Mouse (Mus musculus) gastrocnemius, postnatal 10 days (tissue): ENCODE results near the gene Chat. TPM values are rescaled to one million over a fixed set of nuclear protein-coding genes. Genes with fewer than 3 reads are reported as not detected.

ENCODE experiments used
- DNase-seq: peaks from one replicate; pipeline ENCODE4 v3.0.0; 2021; ENCODE audit warnings: mixed read lengths
- long read RNA-seq, 2 experiments: library from polyadenylated mRNA; stranded (forward); transcript quantifications; one replicate each; pipeline ENCODE4 v2.0.0; 2021
- total RNA-seq, 2 experiments: library from RNA; stranded (reverse); gene quantifications; 2 replicates each; pipeline ENCODE4 v1.2.3; 2021

Gene Chat
- total RNA-seq = not detected
- long read RNA-seq, experiment 1 = 0 reads
- long read RNA-seq, experiment 2 = 0 reads

GRCm38 (mm10) chr14:32465889-32466288 is at the start of gene Chat:
TSS of gene Chat (minus strand) at chr14:32465989.
- DNase-seq = no peak

GRCm38 (mm10) chr14:32513336-32514032 is 47.7 kb upstream of the Chat start, which contains the start of gene Ercc6:
TSS of gene Ercc6 (plus strand) at chr14:32513521.
- peak; percentile 97 for DNase-seq

GRCm38 (mm10) chr14:32512912-32513311 is 47.1 kb upstream of the Chat start:
- DNase-seq = no peak

- DNase-seq = no peak
Measured at GRCm38 (mm10) chr14:32509443-32509961, 43.7 kb upstream of the Chat start.

GRCm38 (mm10) chr14:32508105-32508835 is 42.5 kb upstream of the Chat start:
- no peak for DNase-seq

GRCm38 (mm10) chr14:32507216-32507615 is 41.4 kb upstream of the Chat start:
- DNase-seq = no peak

GRCm38 (mm10) chr14:32506329-32506728 is 40.5 kb upstream of the Chat start:
- no peak for DNase-seq

- no peak for DNase-seq
Measured at GRCm38 (mm10) chr14:32503897-32504296, 38.1 kb upstream of the Chat start.

GRCm38 (mm10) chr14:32502764-32503688 is 37.2 kb upstream of the Chat start:
- no peak for DNase-seq

- DNase-seq = no peak
Measured at GRCm38 (mm10) chr14:32501303-32501702, 35.5 kb upstream of the Chat start.

GRCm38 (mm10) chr14:32496115-32496850 is 30.5 kb upstream of the Chat start:
- DNase-seq = no peak

- DNase-seq = no peak
Measured at GRCm38 (mm10) chr14:32492521-32492920, 26.7 kb upstream of the Chat start.

GRCm38 (mm10) chr14:32482061-32482460 is 16.3 kb upstream of the Chat start:
- DNase-seq = no peak

- no peak for DNase-seq
Measured at GRCm38 (mm10) chr14:32477581-32477980, 11.8 kb upstream of the Chat start.

GRCm38 (mm10) chr14:32476559-32476958 is 10.8 kb upstream of the Chat start:
- no peak for DNase-seq

- peak; percentile 44 for DNase-seq
Measured at GRCm38 (mm10) chr14:32472996-32473395, 7.2 kb upstream of the Chat start.

- DNase-seq = peak; percentile 73
Measured at GRCm38 (mm10) chr14:32467606-32468005, 1.8 kb upstream of the Chat start.

- DNase-seq = no peak
Measured at GRCm38 (mm10) chr14:32465506-32465870, 301 bp downstream of the Chat start.

- no peak for DNase-seq
Measured at GRCm38 (mm10) chr14:32464601-32465505, 936 bp downstream of the Chat start, which contains the start of gene Slc18a3. TSS of gene Slc18a3 (minus strand) at chr14:32464850.
